ENCODE assay signal across 22 mouse cellular contexts in the genomic region with DNA sequence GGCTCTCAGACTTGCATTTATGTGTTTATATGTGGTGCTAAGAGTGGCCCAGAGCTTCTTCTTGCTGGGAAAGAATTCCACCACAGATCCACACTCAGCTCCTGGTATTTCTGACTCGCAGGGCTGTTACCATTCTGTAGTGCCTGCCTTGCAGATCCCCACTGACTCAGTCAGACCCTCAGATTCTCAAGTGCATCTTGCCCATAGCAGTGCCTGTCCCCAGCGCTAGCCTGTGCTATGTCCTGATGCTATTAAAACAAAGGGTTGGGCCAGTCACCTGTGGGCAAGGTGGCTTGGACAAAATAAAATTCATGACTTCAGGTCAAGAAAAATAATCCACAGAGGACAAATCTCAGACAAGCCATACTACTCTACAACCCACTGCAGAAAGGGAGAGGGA.
DNase-seq lines count a peak whose midpoint lies in the region; ATAC-seq and TF ChIP-seq lines count a peak whose summit lies in the region.
"Had no signal": no experiment of that assay in that cellular context is flagged by ENCODE, and none has a peak within 500 bp of the region (broad histone marks: within the 10 kb centered on the region; RNA-seq: fewer than 3 reads in every experiment).

No protein-coding gene starts in this region.

- H3K9ac ChIP-seq in liver, postnatal 0 days (replicated peaks), result no peak overlapping the region
- H3K9ac ChIP-seq: embryonic facial prominence, embryonic 13.5 days; embryonic facial prominence, embryonic 15.5 days; forebrain, embryonic 12.5 days had no signal

- H3K4me3 ChIP-seq in liver, postnatal 0 days (ENCODE audit: low read depth, low read length), result no peak overlapping the region
- H3K4me3 ChIP-seq: embryonic facial prominence, embryonic 13.5 days; embryonic facial prominence, embryonic 15.5 days; erythroblast, embryonic 14.5 days; forebrain, embryonic 10.5 days; forebrain, embryonic 12.5 days had no signal

- no peak overlapping the region for H3K4me2 ChIP-seq in liver, postnatal 0 days (ENCODE audit: low read depth, low read length)
- H3K4me2 ChIP-seq: embryonic facial prominence, embryonic 13.5 days; embryonic facial prominence, embryonic 15.5 days; forebrain, embryonic 12.5 days had no signal

- WGBS in liver, postnatal 0 days (ENCODE audit: insufficient replicate concordance), result 87% methylated on average over 2 of the region's 2 CpGs

- DNase-seq in heart, adult 11 months, result peak; percentile 72
- no peak for DNase-seq in heart, adult 18-20 months
- peak; percentile 1 for DNase-seq in liver
- DNase-seq in liver, postnatal 0 days, result no peak
- DNase-seq in thymus, postnatal 4 days, result peak; percentile 2
- no peak for DNase-seq in thymus, postnatal 25 days
- DNase-seq: adrenal gland, adult 2 months; adrenal gland, postnatal 10 days; adrenal gland, postnatal 25 days; cerebellum, adult 11 months; cerebellum, adult 18-20 months; cerebellum, adult 9-11 months; cerebellum, postnatal 14 days; cerebellum, postnatal 36 days; embryo, embryonic 11 days had no signal

- H3K36me3 ChIP-seq in liver, postnatal 0 days (replicated peaks; ENCODE audit: insufficient read depth, low read length), result no peaks in the 10 kb centered on the region

- ATAC-seq in liver, postnatal 0 days, result no peak
- ATAC-seq: forebrain, embryonic 14.5 days; forebrain, embryonic 16.5 days had no signal

- no peaks in the 10 kb centered on the region for H3K27me3 ChIP-seq in liver, postnatal 0 days (ENCODE audit: insufficient read depth, low read length)
- H3K27me3 ChIP-seq: embryonic facial prominence, embryonic 13.5 days; embryonic facial prominence, embryonic 15.5 days; forebrain, embryonic 12.5 days had no signal

- no peak for TF ChIP-seq EP300 in liver, postnatal 0 days (IDR thresholded peaks at IDR 0.05; ENCODE audit: low read depth)

- H3K4me1 ChIP-seq in liver, postnatal 0 days (ENCODE audit: insufficient read depth), result no peaks in the 10 kb centered on the region
- H3K4me1 ChIP-seq: embryonic facial prominence, embryonic 13.5 days; embryonic facial prominence, embryonic 15.5 days; forebrain, embryonic 12.5 days had no signal

- no peaks in the 10 kb centered on the region for H3K9me3 ChIP-seq in liver, postnatal 0 days (ENCODE audit: low read length)
- H3K9me3 ChIP-seq: embryonic facial prominence, embryonic 13.5 days; embryonic facial prominence, embryonic 15.5 days; forebrain, embryonic 10.5 days; forebrain, embryonic 12.5 days had no signal

- TF ChIP-seq CTCF in liver, postnatal 0 days (IDR thresholded peaks at IDR 0.05; ENCODE audit: low read depth), result no peak

- H3K27ac ChIP-seq in liver, postnatal 0 days (ENCODE audit: low read depth), result no peak overlapping the region
- H3K27ac ChIP-seq: embryonic facial prominence, embryonic 13.5 days; embryonic facial prominence, embryonic 15.5 days; forebrain, embryonic 10.5 days; forebrain, embryonic 12.5 days had no signal

Comparison
In these comparisons a context has a peak if more than half of its experiments do, and no peak if none do; other contexts are left out.
1. DNase-seq: peak in heart, adult 11 months (single experiment), liver (single experiment) and thymus, postnatal 4 days (single experiment); none in heart, adult 18-20 months (0 of 2), liver, postnatal 0 days (single experiment) and thymus, postnatal 25 days (single experiment).